Mouse (Mus musculus): ENCODE measurements around the gene Pappa. TPM values are rescaled to one million over a fixed set of nuclear protein-coding genes. Genes with fewer than 3 reads are reported as not detected.

Gene Pappa
- total and polyA plus RNA-seq, 3 experiments: not detected

DNA sequence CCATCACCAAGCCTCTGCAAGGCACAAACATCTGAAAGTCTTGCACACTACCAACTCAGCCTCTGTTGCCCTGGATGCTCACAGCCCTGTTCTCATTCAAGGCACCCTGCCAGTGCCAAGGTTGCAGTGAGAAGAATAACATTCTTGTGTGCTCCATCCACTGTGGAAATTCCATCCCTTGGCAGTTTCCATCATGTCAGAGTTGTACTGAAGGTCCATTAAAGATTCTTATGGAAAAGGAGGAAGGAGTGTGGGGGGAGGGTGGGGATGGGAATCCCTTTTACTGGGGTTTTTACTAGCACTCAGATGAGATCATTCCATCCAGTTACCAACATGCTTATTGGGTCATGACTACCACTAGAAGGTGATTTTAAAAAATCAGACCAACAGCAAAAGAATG is 243.2 kb downstream of the Pappa start:
- no peak overlapping the region for H3K4me2 ChIP-seq (ENCODE audit: insufficient read depth, low read depth, poor library complexity, severe bottlenecking)
- in situ Hi-C loops (cut with MboI; ENCODE audit: low pct_ligation_motif_present, low pct_unique_long_range_greater_than_20kb, low sequenced_read_pairs): no loop called here

DNA sequence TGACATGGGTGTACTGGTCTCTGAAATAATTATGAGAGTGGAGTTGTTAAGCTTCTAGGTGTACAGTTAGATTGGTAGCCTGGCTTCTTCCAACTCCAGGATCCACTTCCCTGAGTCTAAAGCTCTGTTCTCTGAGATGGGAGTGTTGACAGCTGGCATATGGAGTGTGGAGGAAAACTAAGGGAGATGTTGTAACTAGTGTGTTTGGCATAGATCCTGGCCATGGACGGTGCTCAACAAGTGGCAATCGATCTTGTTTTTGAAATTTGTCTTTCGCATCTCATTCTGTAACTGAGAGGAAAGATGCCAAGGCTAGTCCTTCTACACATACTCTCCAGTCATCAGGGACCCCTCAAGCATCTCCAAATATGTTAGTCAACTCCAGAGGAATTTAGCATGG is 248.8 kb downstream of the Pappa start:
- dilution Hi-C loops (cut with MboI; ENCODE audit: extremely low pct_ligation_motif_present, extremely low pct_unique_long_range_greater_than_20kb, low sequenced_read_pairs): no loop called here
- TF ChIP-seq MEF2A (IDR thresholded peaks at IDR 0.05; ENCODE audit: borderline replicate concordance, low read depth, low read length) (no peak), ZC3H11A (IDR thresholded peaks at IDR 0.05; ENCODE audit: low read depth, low read length) (no peak)
- in situ Hi-C loops (cut with MboI; ENCODE audit: low pct_ligation_motif_present, low pct_unique_long_range_greater_than_20kb, low sequenced_read_pairs): no loop called here
- no peak overlapping the region for H3K4me3 ChIP-seq (replicated peaks in 1 of 3; ENCODE audit: low read depth in 2 of 3, low read length in 2 of 3, poor library complexity in 1 of 3)
- no peaks in the 10 kb centered on the region for H3K79me2 ChIP-seq (replicated peaks; ENCODE audit: control insufficient read depth, extremely low read depth, insufficient read depth, poor library complexity, severe bottlenecking)
- H3K9ac ChIP-seq (ENCODE audit: insufficient read depth, low read depth): no peak overlapping the region
- no peaks in the 10 kb centered on the region for H3K27me3 ChIP-seq (replicated peaks)
- H3K9me3 ChIP-seq (replicated peaks; ENCODE audit: low read length): peaks cover 43% of the 10 kb centered on the region
- no peak overlapping the region for H3K4me2 ChIP-seq (ENCODE audit: insufficient read depth, low read depth, poor library complexity, severe bottlenecking)
- H3K4me1 ChIP-seq (ENCODE audit: control insufficient read depth in 1 of 2, insufficient read depth in 2 of 2): no peaks in the 10 kb centered on the region
- no peak for DNase-seq (ENCODE audit: extremely low read depth)
- H3K27ac ChIP-seq (ENCODE audit: insufficient read depth, low read depth): no peak overlapping the region
- H3K36me3 ChIP-seq (replicated peaks in 1 of 2; ENCODE audit: control insufficient read depth in 1 of 2, insufficient read depth in 1 of 2, low read length in 1 of 2): no peaks in the 10 kb centered on the region

More for the DNA sequence above, 243.2 kb downstream of the Pappa start:
- DNase-seq (ENCODE audit: extremely low read depth): no peak
- Histone ChIP-seq H3K9ac (ENCODE audit: insufficient read depth, low read depth) (no peak overlapping the region), H3K9me3 (replicated peaks; ENCODE audit: low read length) (peaks cover 33% of the 10 kb centered on the region), H3K4me1 (ENCODE audit: control insufficient read depth in 1 of 2, insufficient read depth in 2 of 2) (no peaks in the 10 kb centered on the region), H3K36me3 (replicated peaks in 1 of 2; ENCODE audit: control insufficient read depth in 1 of 2, insufficient read depth in 1 of 2, low read length in 1 of 2) (no peaks in the 10 kb centered on the region), H3K27ac (ENCODE audit: insufficient read depth, low read depth) (no peak overlapping the region), H3K79me2 (replicated peaks; ENCODE audit: control insufficient read depth, extremely low read depth, insufficient read depth, poor library complexity, severe bottlenecking) (no peaks in the 10 kb centered on the region), H3K4me3 (replicated peaks in 1 of 3; ENCODE audit: low read depth in 2 of 3, low read length in 2 of 3, poor library complexity in 1 of 3) (no peak overlapping the region), H3K27me3 (replicated peaks) (no peaks in the 10 kb centered on the region)
- TF ChIP-seq EP300 (IDR thresholded peaks at IDR 0.05; ENCODE audit: low read length) (no peak), TBP (conservative IDR thresholded peaks at IDR 0.05; ENCODE audit: low read depth, low read length) (no peak), ELF1 (IDR thresholded peaks at IDR 0.05; ENCODE audit: low read depth, low read length) (no peak), POLR2A (IDR thresholded peaks at IDR 0.05; ENCODE audit: low read depth, low read length) (no peak), MAZ (IDR thresholded peaks at IDR 0.05; ENCODE audit: low read depth, low read length) (no peak), HCFC1 (IDR thresholded peaks at IDR 0.05; ENCODE audit: low read depth, low read length) (no peak), JUND (conservative IDR thresholded peaks at IDR 0.05; ENCODE audit: low read depth, low read length) (no peak), UBTF (IDR thresholded peaks at IDR 0.05; ENCODE audit: low read depth, low read length) (no peak)
- dilution Hi-C loops (cut with MboI; ENCODE audit: extremely low pct_ligation_motif_present, extremely low pct_unique_long_range_greater_than_20kb, low sequenced_read_pairs): no loop called here

DNA sequence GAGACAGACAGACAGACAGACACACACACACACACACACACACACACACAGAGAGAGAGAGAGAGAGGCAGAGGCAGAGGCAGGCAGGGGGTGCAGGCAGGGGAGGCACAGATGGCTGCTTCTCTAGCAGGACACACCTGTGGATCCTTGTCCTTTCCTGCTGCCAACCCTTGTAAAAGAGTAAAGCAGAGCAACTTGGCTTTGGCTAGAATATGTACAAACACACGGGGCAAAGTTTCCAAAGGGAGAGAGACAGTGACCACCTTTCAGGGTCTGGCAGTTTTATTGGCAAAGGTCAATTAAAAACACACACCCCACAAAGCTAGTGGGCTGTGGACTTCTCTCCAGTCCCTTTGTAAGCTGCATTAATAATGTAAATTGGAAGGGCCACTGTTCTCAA is 249.9 kb downstream of the Pappa start:
- TF ChIP-seq GABPA (IDR thresholded peaks at IDR 0.05; ENCODE audit: insufficient replicate concordance, low read depth, low read length): no peak
- TF ChIP-seq UBTF (IDR thresholded peaks at IDR 0.05; ENCODE audit: low read depth, low read length): no peak
- no peak for TF ChIP-seq ETS1 (conservative IDR thresholded peaks at IDR 0.05; ENCODE audit: low read depth, low read length)
- no peak for TF ChIP-seq MXI1 (IDR thresholded peaks at IDR 0.05; ENCODE audit: low read depth, low read length)
- TF ChIP-seq CTCF (conservative IDR thresholded peaks at IDR 0.05 in 1 of 2, IDR thresholded peaks at IDR 0.05 in 1 of 2; ENCODE audit: low read depth in 2 of 2, low read length in 2 of 2): no peak
- no peak for TF ChIP-seq USF1 (IDR thresholded peaks at IDR 0.05; ENCODE audit: low read depth, low read length)
- no peak for TF ChIP-seq ZKSCAN1 (IDR thresholded peaks at IDR 0.05; ENCODE audit: borderline replicate concordance, low read depth, low read length)
- TF ChIP-seq MYC (IDR thresholded peaks at IDR 0.05; ENCODE audit: low read depth, low read length): no peak
- TF ChIP-seq SMC3 (IDR thresholded peaks at IDR 0.05; ENCODE audit: low read depth, low read length): no peak
- TF ChIP-seq PAX5 (IDR thresholded peaks at IDR 0.05; ENCODE audit: low read length): no peak
- TF ChIP-seq IRF4 (IDR thresholded peaks at IDR 0.05; ENCODE audit: low read depth, low read length): no peak
- H3K79me2 ChIP-seq (replicated peaks; ENCODE audit: control insufficient read depth, extremely low read depth, insufficient read depth, poor library complexity, severe bottlenecking): no peaks in the 10 kb centered on the region

More for the DNA sequence above, 249.9 kb downstream of the Pappa start:
- Histone ChIP-seq H3K27me3 (replicated peaks) (no peaks in the 10 kb centered on the region), H3K36me3 (replicated peaks in 1 of 2; ENCODE audit: control insufficient read depth in 1 of 2, insufficient read depth in 1 of 2, low read length in 1 of 2) (no peaks in the 10 kb centered on the region), H3K4me2 (ENCODE audit: insufficient read depth, low read depth, poor library complexity, severe bottlenecking) (no peak overlapping the region), H3K9ac (ENCODE audit: insufficient read depth, low read depth) (no peak overlapping the region), H3K4me1 (ENCODE audit: control insufficient read depth in 1 of 2, insufficient read depth in 2 of 2) (no peaks in the 10 kb centered on the region), H3K27ac (ENCODE audit: insufficient read depth, low read depth) (no peak overlapping the region), H3K4me3 (replicated peaks in 1 of 3; ENCODE audit: low read depth in 2 of 3, low read length in 2 of 3, poor library complexity in 1 of 3) (no peak overlapping the region), H3K9me3 (replicated peaks; ENCODE audit: low read length) (peaks cover 48% of the 10 kb centered on the region)
- in situ Hi-C loops (cut with MboI; ENCODE audit: low pct_ligation_motif_present, low pct_unique_long_range_greater_than_20kb, low sequenced_read_pairs): no loop called here
- dilution Hi-C loops (cut with MboI; ENCODE audit: extremely low pct_ligation_motif_present, extremely low pct_unique_long_range_greater_than_20kb, low sequenced_read_pairs): no loop called here
- DNase-seq (ENCODE audit: extremely low read depth): no peak
